Mouse (Mus musculus) MEL (cell line): Measurements from ENCODE around the gene Gm45213.

Source experiments
- CHD1 ChIP-seq: IDR thresholded peaks from 2 replicates; pipeline ENCODE4 v1.6.1; 2012; ENCODE audit warnings: low read depth, mild to moderate bottlenecking, inconsistent platforms, low read length, improper control_type of control experiment
- CTCF ChIP-seq, 3 experiments: IDR thresholded peaks in 2 of 3; conservative IDR thresholded peaks in 1 of 3; 2 replicates each; pipeline ENCODE4 v1.5.1; 2011 to 2012; ENCODE audit warnings: low read length in 3 of 3, low read depth in 2 of 3, mild to moderate bottlenecking in 2 of 3, improper control_type of control experiment in 1 of 3, inconsistent platforms in 1 of 3, mixed read lengths in 1 of 3, moderate library complexity in 1 of 3; ENCODE audit not compliant: control insufficient read depth in 1 of 3, insufficient read depth in 1 of 3, poor library complexity in 1 of 3, severe bottlenecking in 1 of 3
- GATA1 ChIP-seq: IDR thresholded peaks from 2 replicates; pipeline ENCODE4 v1.6.1; 2011; ENCODE audit warnings: low read depth, low read length, improper control_type of control experiment
- POLR2A ChIP-seq, 2 experiments: IDR thresholded peaks; 2 replicates each; pipeline ENCODE4 v1.6.1; 2011 to 2012; ENCODE audit warnings: low read length in 2 of 2, mild to moderate bottlenecking in 2 of 2, control low read depth in 1 of 2, improper control_type of control experiment in 1 of 2, low read depth in 1 of 2, moderate library complexity in 1 of 2; ENCODE audit not compliant: control insufficient read depth in 1 of 2, insufficient read depth in 1 of 2, poor library complexity in 1 of 2
- SMC3 ChIP-seq: IDR thresholded peaks from 2 replicates; pipeline ENCODE4 v1.6.1; 2011; ENCODE audit warnings: low read depth, low read length, improper control_type of control experiment
- TBP ChIP-seq: IDR thresholded peaks from 2 replicates; pipeline ENCODE4 v1.8.0; 2011; ENCODE audit warnings: low read depth, low read length, improper control_type of control experiment

DNA sequence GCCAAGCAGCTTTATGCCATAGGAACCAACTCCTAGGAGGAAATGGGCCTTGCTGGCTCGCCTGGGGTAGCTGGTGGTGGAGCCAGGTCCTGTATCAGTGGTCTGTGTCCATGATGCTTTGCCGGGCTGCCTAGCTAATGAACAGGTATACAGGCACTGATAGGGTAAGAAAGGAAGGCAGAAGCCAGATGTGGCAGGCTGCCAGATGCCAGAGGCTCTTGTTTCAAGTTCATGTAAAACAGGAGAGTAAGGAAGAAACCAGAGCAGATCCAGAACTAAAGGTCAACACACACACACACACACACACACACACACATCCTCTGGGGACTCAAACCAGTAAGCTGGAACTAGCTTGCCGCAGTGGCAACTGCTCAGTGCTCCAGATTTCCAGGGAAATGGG is 5.1 kb upstream of the Gm45213 start:
- TF ChIP-seq SMC3: no peak
- no peak for TF ChIP-seq CHD1
- no peak for TF ChIP-seq TBP
- TF ChIP-seq CTCF (IDR thresholded peaks at IDR 0.05 in 2 of 3, conservative IDR thresholded peaks at IDR 0.05 in 1 of 3; ENCODE audit: control insufficient read depth in 1 of 3, insufficient read depth in 1 of 3, low read depth in 2 of 3, low read length in 3 of 3, poor library complexity in 1 of 3, severe bottlenecking in 1 of 3): no peak
- no peak for TF ChIP-seq GATA1
- no peak for TF ChIP-seq POLR2A (IDR thresholded peaks at IDR 0.05; ENCODE audit: control insufficient read depth in 1 of 2, insufficient read depth in 1 of 2, low read depth in 1 of 2, low read length in 2 of 2, poor library complexity in 1 of 2)
